Mouse (Mus musculus) urinary bladder, adult 18-20 months (tissue): Measurements from ENCODE around the gene Olfr262.
"Not testable (repeated sequence)": the region's sequence is repeated elsewhere in the genome, so short reads cannot be mapped to it uniquely, and the experiment has no call there.

Experiments
- DNase-seq, 2 experiments: peaks; one replicate each; pipeline ENCODE4 v3.0.0; 2022; ENCODE audit warnings: low spot score in 2 of 2, mixed read lengths in 2 of 2

The Olfr262 gene

DNA sequence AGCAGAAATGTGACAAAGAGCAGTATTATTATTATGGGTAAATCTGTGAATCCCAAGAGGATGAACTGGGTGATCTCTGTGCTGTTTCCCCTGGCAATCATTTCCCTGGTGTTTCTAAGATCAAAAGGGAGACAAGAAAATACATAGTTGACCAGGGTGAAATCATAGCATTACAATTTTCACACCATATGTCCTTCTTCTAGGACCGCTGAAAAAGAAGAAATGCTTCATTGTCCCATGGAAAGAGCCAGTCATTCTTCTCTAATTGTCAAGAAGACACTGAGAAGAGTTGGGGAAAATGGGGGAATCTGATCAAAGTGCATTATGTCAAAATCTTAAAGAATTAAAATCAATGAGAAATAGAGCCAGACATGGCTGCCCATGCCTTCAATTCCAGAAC, at the start of gene Olfr262:
Olfr262 (minus strand) TSS at position 101 of the 400 bp plus-strand sequence.
- DNase-seq: no peak

DNA sequence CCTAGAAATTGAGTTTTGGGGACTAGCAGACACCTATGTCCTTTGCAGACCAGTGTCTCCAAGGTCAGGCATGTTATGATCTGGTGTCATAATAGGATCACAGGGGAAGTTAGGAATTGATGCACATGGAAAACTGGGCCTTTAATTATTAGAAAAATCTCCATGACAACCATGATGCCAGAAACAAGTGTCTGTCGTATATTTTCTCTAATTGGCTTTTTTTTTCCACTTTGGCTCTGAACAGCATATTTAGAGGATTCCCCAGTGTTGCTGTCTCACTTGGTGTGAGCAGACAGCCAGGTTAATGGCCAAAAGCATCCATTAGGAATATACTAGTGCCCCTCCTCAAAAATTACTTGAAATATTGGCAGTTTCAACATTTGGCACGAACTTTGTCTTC, 38.1 kb upstream of the Olfr262 start, which contains the start of gene Olfr1434:
Olfr1434 (plus strand) TSS at position 301 of the 400 bp plus-strand sequence.
- DNase-seq: no peak

DNA sequence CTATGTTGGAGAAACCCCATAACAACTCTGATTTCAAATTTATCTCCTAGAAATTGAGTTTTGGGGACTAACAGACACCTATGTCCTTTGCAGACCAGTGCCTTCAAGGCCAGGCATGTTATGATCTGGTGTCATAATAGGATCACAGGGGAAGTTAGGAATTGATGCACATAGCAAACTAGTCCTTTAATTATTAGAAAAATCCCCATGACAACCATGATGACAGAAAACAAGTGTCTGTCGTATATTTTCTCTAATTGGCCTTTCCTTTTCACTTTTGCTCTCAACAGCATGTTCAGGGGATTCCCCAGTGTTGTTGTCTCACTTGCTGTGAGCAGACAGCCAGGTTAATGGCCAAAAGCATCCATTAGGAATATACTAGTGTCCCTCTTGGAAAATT, 19.3 kb upstream of the Olfr262 start, which contains the start of gene Olfr235:
Olfr235 (plus strand) TSS at position 301 of the 400 bp plus-strand sequence.
- no peak for DNase-seq

DNA sequence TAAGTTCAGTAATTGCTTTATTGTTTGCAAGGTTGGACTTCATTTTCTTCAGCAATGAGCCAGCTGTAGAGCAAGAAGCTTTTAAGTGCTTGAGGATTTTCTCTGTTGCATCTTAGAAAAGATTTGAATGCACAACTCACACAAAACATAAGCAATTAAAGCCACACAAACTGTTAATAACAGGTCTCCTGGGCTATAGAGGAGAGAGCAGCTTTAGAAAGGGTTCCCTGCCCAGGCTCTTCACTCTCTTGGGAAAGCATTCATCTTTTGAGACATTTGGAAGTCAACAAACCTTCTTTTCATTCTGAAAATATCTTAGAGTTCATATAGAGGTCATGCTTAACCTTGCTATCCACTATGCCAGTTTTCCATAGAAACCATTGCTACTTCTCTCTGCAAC, 9.0 kb downstream of the Olfr262 start, which contains the start of gene Olfr1432:
Olfr1432 (minus strand) TSS at position 101 of the 400 bp plus-strand sequence.
- DNase-seq: not testable (repeated sequence)

DNA sequence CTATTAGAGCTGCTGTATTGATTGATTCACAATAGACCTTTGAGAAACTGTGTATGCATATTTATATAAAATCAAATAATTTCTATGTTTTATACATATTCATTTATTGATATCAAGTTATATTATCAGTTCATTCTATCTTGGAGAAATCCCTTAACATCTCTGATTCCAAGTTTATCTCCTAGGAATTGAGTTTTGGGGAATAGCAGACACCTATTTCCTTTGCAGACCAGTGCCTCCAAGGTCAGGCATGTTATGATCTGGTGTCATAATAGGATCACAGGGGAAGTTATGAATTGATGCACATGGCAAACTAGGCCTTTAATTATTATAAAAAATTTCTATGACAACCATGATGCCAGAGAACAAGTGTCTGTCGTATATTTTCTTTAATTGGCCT, 41.1 kb downstream of the Olfr262 start, which contains the start of gene Olfr1431:
Olfr1431 (plus strand) TSS at position 301 of the 400 bp plus-strand sequence.
- no peak for DNase-seq

DNA sequence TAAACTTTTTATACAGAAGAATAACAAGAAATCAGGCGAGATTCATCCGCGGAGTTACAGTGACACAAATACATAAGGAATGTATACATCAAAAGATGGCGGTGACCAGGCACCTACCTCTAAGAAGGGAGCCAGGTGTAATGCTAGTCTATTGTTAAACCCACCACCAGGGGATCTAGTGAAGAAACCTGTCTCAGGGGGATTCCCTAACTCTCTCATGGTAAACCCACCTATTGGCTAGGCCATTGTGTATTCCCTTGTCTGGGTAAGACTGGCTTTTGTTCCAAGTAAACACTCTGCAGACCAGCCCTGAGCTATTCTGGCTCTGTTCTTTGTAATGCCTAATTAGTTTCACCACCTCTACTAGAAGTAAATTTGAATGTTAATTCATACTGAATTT, 42.4 kb downstream of the Olfr262 start:
- not testable (repeated sequence) for DNase-seq
